In the genomic region with DNA sequence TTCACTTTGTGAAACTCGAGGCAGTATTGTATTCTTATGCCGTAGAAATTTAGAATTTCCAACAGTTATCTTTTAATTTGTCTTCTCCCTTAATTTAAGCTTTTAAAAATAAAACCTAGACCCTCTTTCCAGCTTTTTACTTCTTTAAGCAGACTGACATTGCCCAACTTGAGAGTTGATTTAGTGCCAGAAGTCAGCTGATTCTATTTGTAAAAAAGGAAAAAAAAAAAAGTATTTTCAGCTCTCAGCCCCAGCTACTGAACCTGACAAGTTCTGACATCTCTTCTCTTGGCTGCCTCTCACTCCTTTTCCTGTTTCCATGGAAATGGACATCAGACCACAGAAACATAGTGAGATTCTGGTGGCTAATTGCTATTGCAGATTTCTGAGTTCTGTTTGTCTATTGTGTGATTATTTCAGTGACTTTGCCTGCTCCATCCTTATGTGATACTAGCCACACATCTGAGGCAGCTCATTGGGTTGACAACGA, we compare ENCODE assay signal across 24 mouse cellular contexts.
A peak's percentile ranks its signal among the peaks of the same experiment; 100 is the strongest.
DNase-seq lines count a peak whose midpoint lies in the region; ATAC-seq and TF ChIP-seq lines count a peak whose summit lies in the region.
"Had no signal": no experiment of that assay in that cellular context is flagged by ENCODE, and none has a peak within 500 bp of the region (broad histone marks: within the 10 kb centered on the region; RNA-seq: fewer than 3 reads in every experiment).

No protein-coding gene starts in this region.

- no peak overlapping the region for H3K27ac ChIP-seq in kidney, postnatal 0 days
- no peak overlapping the region for H3K27ac ChIP-seq in heart, embryonic 11.5 days (ENCODE audit: low read depth, low read length)
- H3K27ac ChIP-seq: forebrain, embryonic 12.5 days; hindbrain, embryonic 10.5 days; kidney, embryonic 15.5 days; liver, embryonic 13.5 days; lung, embryonic 15.5 days; midbrain, embryonic 15.5 days had no signal

- 76% methylated on average over 3 of the region's 3 CpGs for WGBS in kidney, postnatal 0 days
- WGBS in heart, embryonic 11.5 days (ENCODE audit: insufficient replicate concordance): 68% methylated on average over 3 of the region's 3 CpGs

- no peak for TF ChIP-seq CTCF in kidney, postnatal 0 days (IDR thresholded peaks at IDR 0.05; ENCODE audit: low read depth)

- H3K9ac ChIP-seq in kidney, postnatal 0 days (ENCODE audit: low read depth, low read length): no peak overlapping the region
- H3K9ac ChIP-seq in heart, embryonic 11.5 days (ENCODE audit: low read depth, low read length): no peak overlapping the region
- H3K9ac ChIP-seq: forebrain, embryonic 12.5 days; heart, embryonic 12.5 days; kidney, embryonic 15.5 days; liver, embryonic 13.5 days; lung, embryonic 15.5 days; midbrain, embryonic 15.5 days had no signal

- no peak for ATAC-seq in kidney, postnatal 0 days (replicated peaks; ENCODE audit: low FRiP score, low read depth)
- ATAC-seq in heart, embryonic 11.5 days (replicated peaks; ENCODE audit: insufficient number of reproducible peaks, low FRiP score, low TSS enrichment): no peak
- ATAC-seq: activated CD4-positive, CD25-positive, alpha-beta regulatory T cell, adult 4 months; hindbrain, embryonic 16.5 days; midbrain, embryonic 15.5 days had no signal

- H3K4me3 ChIP-seq in kidney, postnatal 0 days (replicated peaks; ENCODE audit: low read depth, low read length): no peak overlapping the region
- no peak overlapping the region for H3K4me3 ChIP-seq in heart, embryonic 11.5 days (ENCODE audit: low read depth, low read length)
- H3K4me3 ChIP-seq: forebrain, embryonic 12.5 days; heart, embryonic 12.5 days; hindbrain, embryonic 10.5 days; kidney, embryonic 15.5 days; liver, embryonic 13.5 days; lung, embryonic 15.5 days; midbrain, embryonic 15.5 days had no signal

- no peaks in the 10 kb centered on the region for H3K36me3 ChIP-seq in kidney, postnatal 0 days (ENCODE audit: insufficient read depth, low read length)
- no peaks in the 10 kb centered on the region for H3K36me3 ChIP-seq in heart, embryonic 11.5 days (ENCODE audit: control insufficient read depth, insufficient read depth, low read length)
- H3K36me3 ChIP-seq: forebrain, embryonic 12.5 days; G1E; heart, embryonic 12.5 days; hindbrain, embryonic 10.5 days; kidney, embryonic 15.5 days; liver, embryonic 13.5 days; lung, embryonic 15.5 days; midbrain, embryonic 15.5 days had no signal

- H3K4me2 ChIP-seq in kidney, postnatal 0 days (ENCODE audit: low read length): no peak overlapping the region
- H3K4me2 ChIP-seq in heart, embryonic 11.5 days: no peak overlapping the region
- H3K4me2 ChIP-seq: forebrain, embryonic 12.5 days; heart, embryonic 12.5 days; kidney, embryonic 15.5 days; liver, embryonic 13.5 days; lung, embryonic 15.5 days; midbrain, embryonic 15.5 days had no signal

- H3K9me3 ChIP-seq in kidney, postnatal 0 days (replicated peaks; ENCODE audit: low read length): no peaks in the 10 kb centered on the region
- no peaks in the 10 kb centered on the region for H3K9me3 ChIP-seq in heart, embryonic 11.5 days (replicated peaks; ENCODE audit: control insufficient read depth, low read length)
- H3K9me3 ChIP-seq: forebrain, embryonic 12.5 days; G1E; heart, embryonic 12.5 days; hindbrain, embryonic 10.5 days; kidney, embryonic 15.5 days; liver, embryonic 13.5 days; lung, embryonic 15.5 days; midbrain, embryonic 15.5 days had no signal

- H3K4me1 ChIP-seq in kidney, postnatal 0 days (replicated peaks; ENCODE audit: insufficient read depth, low read length): no peaks in the 10 kb centered on the region
- H3K4me1 ChIP-seq in heart, embryonic 11.5 days (ENCODE audit: control insufficient read depth, insufficient read depth, low read length): no peaks in the 10 kb centered on the region
- H3K4me1 ChIP-seq: forebrain, embryonic 12.5 days; heart, embryonic 12.5 days; hindbrain, embryonic 10.5 days; kidney, embryonic 15.5 days; liver, embryonic 13.5 days; lung, embryonic 15.5 days; midbrain, embryonic 15.5 days had no signal

- DNase-seq in kidney, postnatal 0 days (ENCODE audit: low spot score): peak; percentile 28
- DNase-seq in kidney, postnatal 14 days: no peak
- peak; percentile 5 for DNase-seq in lung, postnatal 10 days
- DNase-seq in lung, postnatal 25 days (ENCODE audit: low spot score): no peak
- DNase-seq in adipocyte (ENCODE audit: low spot score): peak; percentile 56
- peak; percentile 2 for DNase-seq in skeletal muscle tissue, adult 2 months (ENCODE audit: low read depth, low spot score)
- DNase-seq: adrenal gland, postnatal 10 days; B cell, adult 2 months; cerebellum, adult 9-10 months; gastrocnemius, postnatal 14 days; kidney, adult 11 months; liver, embryonic 13.5 days; thymus, postnatal 25 days had no signal

- H3K27me3 ChIP-seq in kidney, postnatal 0 days (ENCODE audit: insufficient read depth, low read length): no peaks in the 10 kb centered on the region
- no peaks in the 10 kb centered on the region for H3K27me3 ChIP-seq in heart, embryonic 11.5 days (ENCODE audit: control insufficient read depth, insufficient read depth, low read length)
- H3K27me3 ChIP-seq: CH12.LX; forebrain, embryonic 12.5 days; heart, embryonic 12.5 days; kidney, embryonic 15.5 days; liver, embryonic 13.5 days; lung, embryonic 15.5 days; midbrain, embryonic 15.5 days had no signal

Comparison
In these comparisons a context has a peak if more than half of its experiments do, and no peak if none do; other contexts are left out.
1. DNase-seq: peak in kidney, postnatal 0 days (single experiment), lung, postnatal 10 days (single experiment), adipocyte (single experiment) and skeletal muscle tissue, adult 2 months (single experiment); none in kidney, postnatal 14 days (single experiment) and lung, postnatal 25 days (single experiment).